Comparison of ENCODE assay signal across 19 mouse cellular contexts in genomic region chr10:96121249-96122010, GRCm38 (mm10). TPM values are rescaled to one million over a fixed set of nuclear protein-coding genes. Genes with fewer than 3 reads are reported as not detected.
DNase-seq lines count a peak whose midpoint lies in the region; ATAC-seq and TF ChIP-seq lines count a peak whose summit lies in the region.
"Had no signal": no experiment of that assay in that cellular context is flagged by ENCODE, and none has a peak within 500 bp of the region (broad histone marks: within the 10 kb centered on the region; RNA-seq: fewer than 3 reads in every experiment).

No protein-coding gene starts in this region.

- no peak overlapping the region for H3K4me2 ChIP-seq in intestine, embryonic 15.5 days (replicated peaks)
- H3K4me2 ChIP-seq: lung, embryonic 15.5 days; midbrain, embryonic 13.5 days had no signal

- no peak overlapping the region for H3K9ac ChIP-seq in intestine, embryonic 15.5 days
- H3K9ac ChIP-seq: lung, embryonic 15.5 days; midbrain, embryonic 13.5 days had no signal

- no peaks in the 10 kb centered on the region for H3K9me3 ChIP-seq in intestine, embryonic 15.5 days
- H3K9me3 ChIP-seq: G1E; lung, embryonic 15.5 days; midbrain, embryonic 13.5 days had no signal

- WGBS in intestine, embryonic 15.5 days = 61% methylated on average over 4 of the region's 4 CpGs

- TF ChIP-seq CTCF in left cerebral cortex, adult 2 months (IDR thresholded peaks at IDR 0.05) = no peak

- intact Hi-C loops in left cerebral cortex, adult 2 months (cut with DNase I) = no loop called here

- no peak overlapping the region for H3K4me3 ChIP-seq in left cerebral cortex, adult 2 months
- no peak overlapping the region for H3K4me3 ChIP-seq in intestine, embryonic 15.5 days (replicated peaks)
- H3K4me3 ChIP-seq: lung, embryonic 15.5 days; midbrain, embryonic 13.5 days had no signal

- H3K4me1 ChIP-seq in intestine, embryonic 15.5 days (replicated peaks) = no peaks in the 10 kb centered on the region
- H3K4me1 ChIP-seq: lung, embryonic 15.5 days; midbrain, embryonic 13.5 days had no signal

- no peak overlapping the region for H3K27ac ChIP-seq in left cerebral cortex, adult 2 months
- H3K27ac ChIP-seq in intestine, embryonic 15.5 days = no peak overlapping the region
- H3K27ac ChIP-seq: lung, embryonic 15.5 days; midbrain, embryonic 13.5 days had no signal

- no peaks in the 10 kb centered on the region; the same call in 1 of the 2 replicates for H3K27me3 ChIP-seq in intestine, embryonic 15.5 days (replicated peaks)
- H3K27me3 ChIP-seq: lung, embryonic 15.5 days; midbrain, embryonic 13.5 days had no signal

- no peaks in the 10 kb centered on the region for H3K36me3 ChIP-seq in intestine, embryonic 15.5 days
- H3K36me3 ChIP-seq: G1E; lung, embryonic 15.5 days; midbrain, embryonic 13.5 days had no signal

- no peak for ATAC-seq in intestine, embryonic 15.5 days
- no peak for ATAC-seq in inflammation-experienced regulatory T-cells, adult 6 months
- ATAC-seq: midbrain, embryonic 13.5 days had no signal

- DNase-seq in cerebellum, adult 18-20 months = peak; percentile 10 to 24
- DNase-seq in cerebellum, adult 8-10 months = no peak
- DNase-seq in left cerebral cortex, adult 9 months (ENCODE audit: low spot score in 2 of 2) = peak; percentile 8 to 19
- no peak for DNase-seq in left cerebral cortex, adult 2 months (ENCODE audit: extremely low spot score in 1 of 2, low spot score in 2 of 2)
- DNase-seq in NIH3T3 (ENCODE audit: low read depth) = peak; percentile 82
- DNase-seq in frontal cortex, postnatal 36 days (ENCODE audit: low spot score in 2 of 2) = peak; percentile 20 to 50
- DNase-seq: adrenal gland, adult 2 months; kidney, adult 2 months; thymus, adult 18-20 months had no signal

RNA-seq across cellular contexts. Expression of gene Gm5426, which starts 15.0 kb away (rescaled TPM):
- total RNA-seq in left cerebral cortex, adult 2 months (2021) = not detected
- not detected in 2 replicates for polyA plus RNA-seq in intestine, embryonic 15.5 days (2015; fragmentation: Nextera tagmentation; extraction: Ambion mirVana)
- polyA plus RNA-seq in inflammation-experienced regulatory T-cells, adult 6 months (2017; shearing (Covaris generic)) = 1 to 10 TPM in 1 of 3 experiments, not detected in 2; 1.9 TPM
- total RNA-seq: adrenal gland, adult 2 months; common myeloid progenitor, adult 5-6 weeks; G1E; gastrocnemius, postnatal 4 days; hematopoietic stem cell, adult 5-6 weeks; left cerebral cortex, postnatal 14 days; neutrophil, adult 5-6 weeks had no signal
- polyA plus RNA-seq: adrenal gland, adult 2 months; G1E; kidney, adult 2 months; lung, embryonic 15.5 days; midbrain, embryonic 13.5 days had no signal

Comparison
In these comparisons a context has a peak if more than half of its experiments do, and no peak if none do; other contexts are left out.
1. DNase-seq: peak in cerebellum, adult 18-20 months (2 of 2), left cerebral cortex, adult 9 months (2 of 2), NIH3T3 (single experiment) and frontal cortex, postnatal 36 days (2 of 2); none in cerebellum, adult 8-10 months (single experiment) and left cerebral cortex, adult 2 months (0 of 2).